Mouse (Mus musculus) ES-Bruce4 (cell line): ENCODE data around the gene Ssx2ip.

ENCODE experiments used
- CTCF ChIP-seq: IDR thresholded peaks from one replicate; pipeline ENCODE4 v1.8.1; 2011; ENCODE audit warnings: low read depth, low read length
- EP300 ChIP-seq: IDR thresholded peaks from 2 replicates; pipeline ENCODE4 v1.6.1; 2011; ENCODE audit warnings: low read depth, low read length; ENCODE audit not compliant: insufficient read depth

- TF ChIP-seq EP300 (no peak), CTCF (no peak)
Measured at GRCm38 (mm10) chr3:146381471-146381870, 23.0 kb upstream of the Ssx2ip start.
